Mouse (Mus musculus): ENCODE measurements around the gene Poln. TPM values are rescaled to one million over a fixed set of nuclear protein-coding genes. Genes with fewer than 3 reads are reported as not detected.

Gene Poln
- 0.05 and 0.06 TPM in 2 replicates for polyA plus RNA-seq (2012; rRNA removed)

DNA sequence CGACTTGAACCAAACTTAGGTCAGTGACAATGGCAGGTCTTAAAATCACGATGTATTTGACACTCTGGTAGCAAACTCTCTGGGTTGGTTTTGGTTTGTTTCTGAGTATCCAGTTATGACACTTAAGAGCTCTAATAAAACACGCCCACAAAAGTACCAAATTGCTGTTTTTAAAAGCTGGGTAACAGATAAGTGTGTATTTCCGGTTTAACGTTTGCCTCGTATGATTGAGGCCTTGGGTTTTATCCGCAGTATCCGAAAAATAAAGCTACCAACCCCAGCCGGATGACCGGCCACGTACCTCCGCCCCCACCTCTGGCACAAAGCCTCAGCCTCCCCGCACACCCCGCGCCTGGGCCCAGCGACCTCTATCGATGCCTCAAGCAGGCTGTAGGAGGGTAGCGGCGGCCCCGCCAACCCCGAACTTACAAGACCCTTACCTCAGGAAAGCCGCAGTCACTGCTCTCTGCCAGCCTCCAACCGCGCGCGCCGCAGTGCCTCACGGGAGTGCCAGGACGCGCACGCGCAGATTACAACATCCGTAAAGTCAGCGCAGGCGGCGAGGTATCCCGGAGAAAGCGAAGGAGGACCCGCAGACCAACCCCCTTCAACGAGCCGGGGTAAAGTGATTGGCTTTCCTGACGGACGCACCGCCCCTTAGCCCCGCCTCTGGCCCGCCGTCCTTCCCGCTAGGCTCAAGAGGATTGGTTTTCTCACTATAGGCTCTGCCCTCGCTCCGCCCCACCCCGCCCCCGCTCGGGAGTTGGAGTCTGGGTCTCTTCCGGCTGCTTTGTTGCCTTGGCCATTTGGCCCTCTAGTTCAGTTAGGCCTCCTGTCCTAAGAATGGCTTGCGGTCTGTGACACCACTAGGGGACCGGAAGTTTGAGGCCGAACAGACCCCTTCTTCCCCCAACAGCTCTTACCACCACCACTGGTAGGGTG, at the start of gene Poln, which contains the start of gene Haus3:
Gene Poln (minus strand): TSS at position 499 of the 942 bp plus-strand sequence.
Gene Haus3 (minus strand): TSS at position 578 of the 942 bp plus-strand sequence.

GRCm38 (mm10) chr5:34187601-34188316, 18.5 kb upstream of the Poln start, which contains the start of gene Mxd4:
Gene Mxd4 (minus strand): TSS chr5:34187720.

DNA sequence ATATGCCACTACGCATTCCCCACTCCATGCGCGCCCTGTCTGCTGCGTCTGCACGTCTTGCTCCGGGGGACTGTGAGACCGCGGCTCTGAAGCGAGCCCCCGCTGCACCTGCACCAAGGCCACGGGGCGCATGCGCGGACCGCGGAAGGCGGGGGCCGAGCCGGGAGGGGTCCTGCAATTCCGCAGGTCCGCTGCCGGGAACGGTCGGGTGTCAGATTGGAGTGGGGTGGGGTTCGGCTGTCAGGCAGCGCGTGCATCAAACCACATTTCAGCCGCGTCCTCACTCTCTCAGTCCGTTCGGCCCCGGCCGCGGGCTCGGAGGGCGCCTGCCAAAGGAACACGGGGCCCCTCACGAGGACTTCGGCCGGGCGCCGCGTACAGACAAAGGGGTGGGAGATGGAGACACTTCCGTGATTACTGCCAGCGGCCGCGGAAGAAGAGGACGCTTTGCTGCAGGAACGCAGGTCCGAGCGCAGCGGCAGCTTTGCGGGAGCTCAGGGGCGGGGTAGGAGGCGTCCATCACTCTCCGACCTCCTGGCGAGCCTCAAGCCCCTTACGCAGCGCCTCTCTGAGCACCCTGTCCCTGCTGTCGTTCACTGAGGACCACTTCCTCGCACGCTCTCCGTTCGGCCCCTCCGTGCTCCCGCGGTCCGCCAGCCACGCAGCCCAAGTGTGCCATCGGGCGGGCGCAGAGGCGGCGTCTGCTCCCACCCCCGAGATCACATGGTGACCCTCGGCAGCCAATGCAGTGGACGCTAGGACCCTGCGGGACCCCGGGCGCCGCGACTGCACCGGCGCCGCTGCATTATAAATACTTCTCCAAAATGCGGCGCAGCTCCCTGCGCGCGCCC, 173.2 kb downstream of the Poln start, which contains the start of gene Nat8l:
Gene Nat8l (plus strand): TSS at position 142 of the 851 bp plus-strand sequence.

DNA sequence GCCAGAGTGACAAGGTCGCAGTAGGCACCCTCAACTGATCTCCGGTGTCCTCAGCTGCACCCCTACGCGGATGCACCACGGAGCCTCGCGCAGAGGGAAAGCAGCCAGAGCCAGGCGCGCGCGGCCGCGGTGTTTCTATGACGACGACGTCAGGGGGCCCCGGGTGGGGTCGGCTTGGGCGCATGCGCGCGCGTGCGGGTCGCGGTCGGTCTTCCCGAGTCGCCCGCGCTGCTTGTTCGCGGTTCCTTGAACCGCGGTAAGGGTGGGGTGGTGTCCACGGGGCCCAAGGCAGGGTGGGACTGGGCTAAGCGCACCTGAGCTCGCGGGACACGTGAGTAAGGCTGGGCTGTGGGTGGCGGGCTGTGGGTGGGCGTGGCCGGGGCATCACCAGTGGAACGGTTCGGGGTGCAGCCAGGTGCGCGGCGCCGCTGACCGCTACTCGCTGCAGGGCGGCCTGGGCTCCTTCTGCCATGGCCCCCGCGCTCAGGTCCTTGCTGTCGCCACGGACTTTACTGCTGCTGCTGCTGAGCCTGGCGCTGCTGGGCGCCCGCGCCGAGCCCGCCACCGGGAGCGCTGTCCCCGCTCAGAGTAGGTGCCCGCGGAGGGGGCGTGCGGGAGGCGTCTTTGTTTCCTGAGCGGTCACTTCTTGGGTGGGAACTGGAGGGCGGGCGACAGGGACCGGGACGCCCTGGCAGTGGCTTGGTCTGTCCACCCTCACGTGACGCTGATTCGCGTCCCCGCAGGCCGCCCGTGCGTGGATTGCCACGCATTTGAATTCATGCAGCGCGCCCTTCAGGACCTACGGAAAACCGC, 185.7 kb downstream of the Poln start, which contains the start of gene Gm1673:
Gene Gm1673 (plus strand): TSS at position 125 of the 813 bp plus-strand sequence.

Other genes with a start within 250 kb of the Poln start
- 36.9 and 37.6 TPM in 2 replicates for gene Nelfa, start 233.0 kb downstream of the Poln start, polyA plus RNA-seq (2012; rRNA removed)
- 13.1 and 18.8 TPM in 2 replicates for gene Gm1673, start 186.0 kb downstream of the Poln start, polyA plus RNA-seq (2012; rRNA removed)
- gene Nat8l, start 173.5 kb downstream of the Poln start, polyA plus RNA-seq (2012; rRNA removed) = 1.4 and 1.9 TPM in 2 replicates
- 0.16 and 0.25 TPM in 2 replicates for gene Haus3, start 79 bp upstream of the Poln start, polyA plus RNA-seq (2012; rRNA removed)
- 228 and 250 TPM in 2 replicates for gene Mxd4, start 18.3 kb upstream of the Poln start, polyA plus RNA-seq (2012; rRNA removed)
- 3.1 and 5.3 TPM in 2 replicates for gene Zfyve28, start 119.0 kb upstream of the Poln start, polyA plus RNA-seq (2012; rRNA removed)
- gene Cfap99, start 119.2 kb upstream of the Poln start, polyA plus RNA-seq (2012; rRNA removed) = not detected in 2 replicates
- 40.0 and 41.2 TPM in 2 replicates for gene Rnf4, start 166.8 kb upstream of the Poln start, polyA plus RNA-seq (2012; rRNA removed)
- 28.9 and 36.9 TPM in 2 replicates for gene Fam193a, start 200.5 kb upstream of the Poln start, polyA plus RNA-seq (2012; rRNA removed)